Mouse (Mus musculus): ENCODE measurements at regions not wholly inside any gene's neighbourhood (a gene's known extent, or its start where the extent isn't known, plus 50 kb on each side); places are given as distances from the start of the nearest gene placed in this dataset.

DNA sequence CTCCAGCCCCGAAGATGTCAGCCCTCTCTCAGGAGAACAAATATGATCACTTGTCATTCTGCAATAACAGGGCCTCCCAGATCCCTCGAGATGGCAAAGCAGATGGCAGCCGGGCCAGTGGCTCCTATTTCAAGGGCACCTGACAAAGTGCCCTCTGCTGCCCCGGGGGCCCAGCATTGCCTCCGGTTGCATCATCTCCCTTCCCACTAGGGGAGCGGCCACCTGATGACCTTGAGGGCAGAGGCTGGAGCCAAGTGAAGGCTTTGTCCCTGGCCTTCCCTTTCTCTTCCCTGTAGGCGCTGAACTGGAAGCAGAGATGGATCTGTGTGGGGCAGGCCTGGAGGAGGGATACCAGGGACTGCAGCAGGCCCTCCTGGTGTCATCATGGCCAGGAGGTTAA, 222.6 kb downstream of the 3110018I06Rik start:
- no peak for TF ChIP-seq MAX (IDR thresholded peaks at IDR 0.05; ENCODE audit: low read depth)
- TF ChIP-seq SRF (IDR thresholded peaks at IDR 0.05; ENCODE audit: control insufficient read depth, insufficient read length, low read depth): no peak
- TF ChIP-seq USF1 (IDR thresholded peaks at IDR 0.05; ENCODE audit: low read depth): no peak
- no peak for TF ChIP-seq TCF3 (IDR thresholded peaks at IDR 0.05; ENCODE audit: insufficient read length, low read depth)
- peak; percentile 37 for TF ChIP-seq POLR2A (IDR thresholded peaks at IDR 0.05; ENCODE audit: insufficient read length, low read depth)
- no peak for TF ChIP-seq TCF12 (IDR thresholded peaks at IDR 0.05; ENCODE audit: insufficient read depth, poor library complexity, severe bottlenecking)
- TF ChIP-seq E2F4 (IDR thresholded peaks at IDR 0.05; ENCODE audit: insufficient read depth): no peak
- TF ChIP-seq MYOG (IDR thresholded peaks at IDR 0.05; ENCODE audit: control insufficient read depth in 1 of 3, insufficient read depth in 1 of 3, insufficient read length in 2 of 3, low read depth in 2 of 3): peak in 1 of 3 experiments; percentile 73
- TF ChIP-seq CEBPB (IDR thresholded peaks at IDR 0.05; ENCODE audit: insufficient read depth, poor library complexity, severe bottlenecking): peak; percentile 96
- no peak for TF ChIP-seq REST (IDR thresholded peaks at IDR 0.05; ENCODE audit: insufficient read depth, insufficient read length)
- peak in 1 of 3 experiments; percentile 39 for TF ChIP-seq MYOD1 (IDR thresholded peaks at IDR 0.05; ENCODE audit: control insufficient read depth in 1 of 3, insufficient read length in 2 of 3, low read depth in 2 of 3)
